Mouse (Mus musculus): Measurements from ENCODE around the gene B4galt2. TPM values are rescaled to one million over a fixed set of nuclear protein-coding genes. Genes with fewer than 3 reads are reported as not detected.

The B4galt2 gene
- polyA plus RNA-seq, 1 experiment = 37.7 TPM

GRCm38 (mm10) chr4:117924916-117925315 lies 41.6 kb upstream of the B4galt2 start:
- Histone ChIP-seq H3K27me3 (ENCODE audit: control insufficient read depth, insufficient read depth, insufficient read length) (no peaks in the 10 kb centered on the region), H3K79me2 (ENCODE audit: control insufficient read depth, insufficient read depth) (no peaks in the 10 kb centered on the region), H3ac (ENCODE audit: control insufficient read depth, insufficient read length, low read depth) (no peak overlapping the region), H3K4me3 (ENCODE audit: insufficient read depth, poor library complexity, severe bottlenecking) (no peak overlapping the region), H3K79me3 (ENCODE audit: low read depth) (no peaks in the 10 kb centered on the region), H3K36me3 (ENCODE audit: control insufficient read depth, insufficient read depth) (no peaks in the 10 kb centered on the region)
- no peak for TF ChIP-seq MYOG (IDR thresholded peaks at IDR 0.05; ENCODE audit: control insufficient read depth, extremely low read depth, insufficient read length)
- TF ChIP-seq MAX (IDR thresholded peaks at IDR 0.05) = no peak
- no peak for TF ChIP-seq USF1 (IDR thresholded peaks at IDR 0.05; ENCODE audit: low read depth)
- TF ChIP-seq CTCF (IDR thresholded peaks at IDR 0.05; ENCODE audit: control insufficient read depth, insufficient read depth, insufficient read length) = no peak
- no peak for TF ChIP-seq MYOD1 (IDR thresholded peaks at IDR 0.05; ENCODE audit: control insufficient read depth, insufficient read length, low read depth)
- no peak for TF ChIP-seq CEBPB (IDR thresholded peaks at IDR 0.05; ENCODE audit: low read depth)
- no peak for TF ChIP-seq FOSL1 (IDR thresholded peaks at IDR 0.05; ENCODE audit: insufficient read depth, low read length, poor library complexity, severe bottlenecking)

GRCm38 (mm10) chr4:117923450-117923849 lies 40.2 kb upstream of the B4galt2 start:
- Histone ChIP-seq H3K4me3 (ENCODE audit: insufficient read depth, poor library complexity, severe bottlenecking) (no peak overlapping the region), H3K79me3 (ENCODE audit: low read depth) (no peaks in the 10 kb centered on the region), H3K27me3 (ENCODE audit: control insufficient read depth, insufficient read depth, insufficient read length) (no peaks in the 10 kb centered on the region), H3K79me2 (ENCODE audit: control insufficient read depth, insufficient read depth) (no peaks in the 10 kb centered on the region), H3ac (ENCODE audit: control insufficient read depth, insufficient read length, low read depth) (no peak overlapping the region), H3K36me3 (ENCODE audit: control insufficient read depth, insufficient read depth) (no peaks in the 10 kb centered on the region)
- no peak for TF ChIP-seq USF1 (IDR thresholded peaks at IDR 0.05; ENCODE audit: low read depth)
- no peak for TF ChIP-seq MAX (IDR thresholded peaks at IDR 0.05)
- TF ChIP-seq CTCF (IDR thresholded peaks at IDR 0.05; ENCODE audit: control insufficient read depth, insufficient read depth, insufficient read length) = no peak
- no peak for TF ChIP-seq CEBPB (IDR thresholded peaks at IDR 0.05; ENCODE audit: low read depth)
- TF ChIP-seq MYOD1 (IDR thresholded peaks at IDR 0.05; ENCODE audit: control insufficient read depth, insufficient read length, low read depth) = no peak
- no peak for TF ChIP-seq MYOG (IDR thresholded peaks at IDR 0.05; ENCODE audit: control insufficient read depth, extremely low read depth, insufficient read length)
- no peak for TF ChIP-seq FOSL1 (IDR thresholded peaks at IDR 0.05; ENCODE audit: insufficient read depth, low read length, poor library complexity, severe bottlenecking)

DNA sequence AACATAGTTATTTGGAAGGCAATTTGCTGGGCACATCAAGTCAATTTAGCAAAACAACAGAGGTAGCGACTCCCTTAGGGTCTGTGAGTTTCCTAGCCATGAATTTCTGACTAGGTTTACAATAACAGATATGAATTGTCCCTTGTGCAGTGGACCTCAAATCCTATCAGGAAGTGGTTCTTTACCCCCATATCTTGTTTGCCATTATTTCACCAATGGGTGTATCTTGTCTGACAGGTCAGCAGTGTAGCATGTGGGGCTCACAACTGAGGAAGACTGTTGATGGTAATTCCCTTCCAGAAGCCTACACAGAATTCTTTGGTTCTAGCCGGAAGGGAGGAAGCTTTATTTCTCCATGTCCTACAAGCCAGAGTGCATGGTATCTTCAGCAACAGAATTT lies 38.1 kb upstream of the B4galt2 start:
- Histone ChIP-seq H3K79me3 (ENCODE audit: low read depth) (no peaks in the 10 kb centered on the region), H3ac (ENCODE audit: control insufficient read depth, insufficient read length, low read depth) (no peak overlapping the region), H3K79me2 (ENCODE audit: control insufficient read depth, insufficient read depth) (no peaks in the 10 kb centered on the region), H3K4me3 (ENCODE audit: insufficient read depth, poor library complexity, severe bottlenecking) (no peak overlapping the region), H3K27me3 (ENCODE audit: control insufficient read depth, insufficient read depth, insufficient read length) (no peaks in the 10 kb centered on the region), H3K36me3 (ENCODE audit: control insufficient read depth, insufficient read depth) (no peaks in the 10 kb centered on the region)
- no peak for TF ChIP-seq MAX (IDR thresholded peaks at IDR 0.05)
- TF ChIP-seq CEBPB (IDR thresholded peaks at IDR 0.05; ENCODE audit: low read depth) = no peak
- no peak for TF ChIP-seq FOSL1 (IDR thresholded peaks at IDR 0.05; ENCODE audit: insufficient read depth, low read length, poor library complexity, severe bottlenecking)
- TF ChIP-seq MYOD1 (IDR thresholded peaks at IDR 0.05; ENCODE audit: control insufficient read depth, insufficient read length, low read depth) = no peak
- TF ChIP-seq USF1 (IDR thresholded peaks at IDR 0.05; ENCODE audit: low read depth) = no peak
- TF ChIP-seq MYOG (IDR thresholded peaks at IDR 0.05; ENCODE audit: control insufficient read depth, extremely low read depth, insufficient read length) = no peak

GRCm38 (mm10) chr4:117918762-117919161 lies 35.5 kb upstream of the B4galt2 start:
- peaks cover 10% of the 10 kb centered on the region for H3K79me2 ChIP-seq (ENCODE audit: control insufficient read depth, insufficient read depth)
- H3K27me3 ChIP-seq (ENCODE audit: control insufficient read depth, insufficient read depth, insufficient read length) = no peaks in the 10 kb centered on the region
- no peak overlapping the region for H3ac ChIP-seq (ENCODE audit: control insufficient read depth, insufficient read length, low read depth)
- no peak overlapping the region for H3K4me3 ChIP-seq (ENCODE audit: insufficient read depth, poor library complexity, severe bottlenecking)
- H3K79me3 ChIP-seq (ENCODE audit: low read depth) = peaks cover 7% of the 10 kb centered on the region
- no peak for TF ChIP-seq CEBPB (IDR thresholded peaks at IDR 0.05; ENCODE audit: low read depth)
- no peak for TF ChIP-seq USF1 (IDR thresholded peaks at IDR 0.05; ENCODE audit: low read depth)
- no peak for TF ChIP-seq FOSL1 (IDR thresholded peaks at IDR 0.05; ENCODE audit: insufficient read depth, low read length, poor library complexity, severe bottlenecking)
- no peak for TF ChIP-seq MYOG (IDR thresholded peaks at IDR 0.05; ENCODE audit: control insufficient read depth, extremely low read depth, insufficient read length)
- no peak for TF ChIP-seq CTCF (IDR thresholded peaks at IDR 0.05; ENCODE audit: control insufficient read depth, insufficient read depth, insufficient read length)
- no peak for TF ChIP-seq MAX (IDR thresholded peaks at IDR 0.05)
- no peak for TF ChIP-seq MYOD1 (IDR thresholded peaks at IDR 0.05; ENCODE audit: control insufficient read depth, insufficient read length, low read depth)
- no peaks in the 10 kb centered on the region for H3K36me3 ChIP-seq (ENCODE audit: control insufficient read depth, insufficient read depth)

GRCm38 (mm10) chr4:117918261-117918660 lies 35.0 kb upstream of the B4galt2 start:
- Histone ChIP-seq H3K4me3 (ENCODE audit: insufficient read depth, poor library complexity, severe bottlenecking) (no peak overlapping the region), H3ac (ENCODE audit: control insufficient read depth, insufficient read length, low read depth) (no peak overlapping the region), H3K79me2 (ENCODE audit: control insufficient read depth, insufficient read depth) (peaks cover 15% of the 10 kb centered on the region), H3K79me3 (ENCODE audit: low read depth) (peaks cover 10% of the 10 kb centered on the region), H3K36me3 (ENCODE audit: control insufficient read depth, insufficient read depth) (no peaks in the 10 kb centered on the region), H3K27me3 (ENCODE audit: control insufficient read depth, insufficient read depth, insufficient read length) (no peaks in the 10 kb centered on the region)
- TF ChIP-seq USF1 (IDR thresholded peaks at IDR 0.05; ENCODE audit: low read depth) (no peak), CTCF (IDR thresholded peaks at IDR 0.05; ENCODE audit: control insufficient read depth, insufficient read depth, insufficient read length) (no peak), CEBPB (IDR thresholded peaks at IDR 0.05; ENCODE audit: low read depth) (no peak), FOSL1 (IDR thresholded peaks at IDR 0.05; ENCODE audit: insufficient read depth, low read length, poor library complexity, severe bottlenecking) (no peak), MAX (IDR thresholded peaks at IDR 0.05) (no peak), MYOG (IDR thresholded peaks at IDR 0.05; ENCODE audit: control insufficient read depth, extremely low read depth, insufficient read length) (no peak), MYOD1 (IDR thresholded peaks at IDR 0.05; ENCODE audit: control insufficient read depth, insufficient read length, low read depth) (no peak)

GRCm38 (mm10) chr4:117917847-117918246 lies 34.6 kb upstream of the B4galt2 start:
- Histone ChIP-seq H3K79me2 (ENCODE audit: control insufficient read depth, insufficient read depth) (peaks cover 19% of the 10 kb centered on the region), H3K79me3 (ENCODE audit: low read depth) (peaks cover 14% of the 10 kb centered on the region), H3K27me3 (ENCODE audit: control insufficient read depth, insufficient read depth, insufficient read length) (no peaks in the 10 kb centered on the region), H3K4me3 (ENCODE audit: insufficient read depth, poor library complexity, severe bottlenecking) (no peak overlapping the region), H3K36me3 (ENCODE audit: control insufficient read depth, insufficient read depth) (no peaks in the 10 kb centered on the region), H3ac (ENCODE audit: control insufficient read depth, insufficient read length, low read depth) (no peak overlapping the region)
- TF ChIP-seq CEBPB (IDR thresholded peaks at IDR 0.05; ENCODE audit: low read depth) (no peak), USF1 (IDR thresholded peaks at IDR 0.05; ENCODE audit: low read depth) (no peak), FOSL1 (IDR thresholded peaks at IDR 0.05; ENCODE audit: insufficient read depth, low read length, poor library complexity, severe bottlenecking) (no peak), MYOG (IDR thresholded peaks at IDR 0.05; ENCODE audit: control insufficient read depth, extremely low read depth, insufficient read length) (no peak), MAX (IDR thresholded peaks at IDR 0.05) (no peak), CTCF (IDR thresholded peaks at IDR 0.05; ENCODE audit: control insufficient read depth, insufficient read depth, insufficient read length) (no peak), MYOD1 (IDR thresholded peaks at IDR 0.05; ENCODE audit: control insufficient read depth, insufficient read length, low read depth) (no peak)

All from C2C12 (cell line).